Mouse (Mus musculus) liver, embryonic 13.5 days (tissue): ENCODE results near the gene Poc1a. TPM values are rescaled to one million over a fixed set of nuclear protein-coding genes. Genes with fewer than 3 reads are reported as not detected.

Experiments used
- ATAC-seq: fragments of 200-750 bp; cut with Nextera tagmentation; 2 replicates; pipeline ENCODE4 v1.8.0; 2017; ENCODE audit warnings: low read depth, mild to moderate bottlenecking, moderate number of reproducible peaks, moderate library complexity
- DNase-seq: peaks from one replicate; pipeline ENCODE4 v3.0.0; 2022
- H3K27ac ChIP-seq: fragments of 300-500 bp; sonication (generic); 2 replicates; pipeline ENCODE4 v1.5.1; 2015; ENCODE audit warnings: moderate library complexity, mild to moderate bottlenecking, inconsistent platforms
- H3K27me3 ChIP-seq: fragments of 300-500 bp; sonication (generic); 2 replicates; pipeline ENCODE4 v1.6.1; 2015; ENCODE audit warnings: mild to moderate bottlenecking, inconsistent platforms
- H3K36me3 ChIP-seq: fragments of 300-500 bp; sonication (generic); 2 replicates; pipeline ENCODE4 v1.6.1; 2015; ENCODE audit warnings: mild to moderate bottlenecking, inconsistent platforms
- H3K4me1 ChIP-seq: fragments of 300-500 bp; sonication (generic); replicated peaks from 2 replicates; pipeline ENCODE4 v1.6.1; 2015; ENCODE audit warnings: inconsistent platforms
- H3K4me2 ChIP-seq: fragments of 300-500 bp; sonication (generic); 2 replicates; pipeline ENCODE4 v1.6.1; 2015; ENCODE audit warnings: inconsistent platforms, mild to moderate bottlenecking, moderate library complexity
- H3K4me3 ChIP-seq: fragments of 300-500 bp; sonication (generic); replicated peaks from 2 replicates; pipeline ENCODE4 v1.5.1; 2015; ENCODE audit warnings: mild to moderate bottlenecking, inconsistent platforms
- H3K9ac ChIP-seq: fragments of 300-500 bp; sonication (generic); 2 replicates; pipeline ENCODE4 v1.6.1; 2015; ENCODE audit warnings: mild to moderate bottlenecking, inconsistent platforms
- H3K9me3 ChIP-seq: fragments of 300-500 bp; sonication (generic); replicated peaks from 2 replicates; pipeline ENCODE4 v1.6.1; 2016; ENCODE audit warnings: inconsistent platforms
- WGBS: fragments of 180-500 bp; shearing (Covaris S2); methylation state at CpG from one replicate; pipeline ENCODE4 v1.1.7; 2015; ENCODE audit not compliant: insufficient replicate concordance; 5-methylcytosine and 5-hydroxymethylcytosine counted together
- polyA plus RNA-seq: library from polyadenylated mRNA; unstranded; fragments of >200 nt; fragmentation: Nextera tagmentation; extraction: Ambion mirVana; gene quantifications from 2 replicates; pipeline ENCODE4 v1.2.1, GENCODE M21; 2015

Poc1a gene
- polyA plus RNA-seq, 1 experiment from 2014 or later: 27.4 TPM

- ATAC-seq: peak; percentile 19
- H3K36me3 ChIP-seq: peaks cover 17% of the 10 kb centered on the region
- peak; percentile 22 for DNase-seq
- peak overlapping the region; percentile 81 for H3K4me3 ChIP-seq
- H3K9ac ChIP-seq: peak overlapping the region; percentile 89
- peak overlapping the region; percentile 85 for H3K4me2 ChIP-seq
- no peaks in the 10 kb centered on the region for H3K9me3 ChIP-seq
- peak overlapping the region; percentile 67 for H3K27ac ChIP-seq
- H3K27me3 ChIP-seq: no peaks in the 10 kb centered on the region
- under 1% methylated on average over 14 of the region's 14 CpGs for WGBS
- peaks cover 28% of the 10 kb centered on the region for H3K4me1 ChIP-seq
Observed at GRCm38 (mm10) chr9:106280386-106280785, 475 bp upstream of the Poc1a start.

- H3K4me3 ChIP-seq: peak overlapping the region; percentile 81
- DNase-seq: no peak
- peaks cover 31% of the 10 kb centered on the region for H3K36me3 ChIP-seq
- no peaks in the 10 kb centered on the region for H3K9me3 ChIP-seq
- peak overlapping the region; percentile 89 for H3K9ac ChIP-seq
- no peaks in the 10 kb centered on the region for H3K27me3 ChIP-seq
- peak overlapping the region; percentile 85 for H3K4me2 ChIP-seq
- 72% methylated on average over 3 of the region's 3 CpGs for WGBS
- ATAC-seq: no peak
- no peak overlapping the region for H3K27ac ChIP-seq
- H3K4me1 ChIP-seq: peaks cover 24% of the 10 kb centered on the region
Observed at GRCm38 (mm10) chr9:106282024-106282423, 1.2 kb downstream of the Poc1a start.

- H3K4me3 ChIP-seq: no peak overlapping the region
- H3K36me3 ChIP-seq: peaks cover 73% of the 10 kb centered on the region
- no peaks in the 10 kb centered on the region for H3K9me3 ChIP-seq
- H3K27me3 ChIP-seq: no peaks in the 10 kb centered on the region
- H3K27ac ChIP-seq: no peak overlapping the region
- ATAC-seq (no peak), DNase-seq (no peak)
- H3K4me1 ChIP-seq: peaks cover 4% of the 10 kb centered on the region
- no peak overlapping the region for H3K9ac ChIP-seq
- 68% methylated on average over 4 of the region's 4 CpGs for WGBS
- no peak overlapping the region for H3K4me2 ChIP-seq
Observed at GRCm38 (mm10) chr9:106287165-106287564, 6.3 kb downstream of the Poc1a start.

GRCm38 (mm10) chr9:106288864-106289263 lies 8.0 kb downstream of the Poc1a start:
- Histone ChIP-seq H3K4me3 (no peak overlapping the region), H3K27me3 (no peaks in the 10 kb centered on the region), H3K36me3 (peaks cover 73% of the 10 kb centered on the region), H3K27ac (no peak overlapping the region), H3K4me2 (no peak overlapping the region), H3K9ac (no peak overlapping the region), H3K9me3 (no peaks in the 10 kb centered on the region), H3K4me1 (no peaks in the 10 kb centered on the region)
- ATAC-seq (peak; percentile 44; the same call in 1 of the 2 replicates), DNase-seq (peak; percentile 24)
- 28% methylated on average over 3 of the region's 3 CpGs for WGBS

GRCm38 (mm10) chr9:106289841-106290240 lies 9.0 kb downstream of the Poc1a start:
- WGBS: 72% methylated on average over 8 of the region's 8 CpGs
- H3K27me3 ChIP-seq: no peaks in the 10 kb centered on the region
- peaks cover 71% of the 10 kb centered on the region for H3K36me3 ChIP-seq
- no peaks in the 10 kb centered on the region for H3K4me1 ChIP-seq
- no peak overlapping the region for H3K4me3 ChIP-seq
- no peak for DNase-seq
- H3K4me2 ChIP-seq: no peak overlapping the region
- H3K9ac ChIP-seq: no peak overlapping the region
- no peaks in the 10 kb centered on the region for H3K9me3 ChIP-seq
- no peak for ATAC-seq
- H3K27ac ChIP-seq: no peak overlapping the region

- peaks cover 73% of the 10 kb centered on the region for H3K36me3 ChIP-seq
- no peaks in the 10 kb centered on the region for H3K9me3 ChIP-seq
- DNase-seq (no peak), ATAC-seq (no peak)
- no peaks in the 10 kb centered on the region for H3K27me3 ChIP-seq
- WGBS: 79% methylated on average over 17 of the region's 17 CpGs
- no peak overlapping the region for H3K27ac ChIP-seq
- no peak overlapping the region for H3K4me2 ChIP-seq
- no peak overlapping the region for H3K4me3 ChIP-seq
- no peaks in the 10 kb centered on the region for H3K4me1 ChIP-seq
- H3K9ac ChIP-seq: no peak overlapping the region
Observed at GRCm38 (mm10) chr9:106290636-106291122, 9.8 kb downstream of the Poc1a start.

- H3K4me1 ChIP-seq: no peaks in the 10 kb centered on the region
- no peaks in the 10 kb centered on the region for H3K9me3 ChIP-seq
- H3K36me3 ChIP-seq: peaks cover 64% of the 10 kb centered on the region
- DNase-seq: no peak
- no peak overlapping the region for H3K4me2 ChIP-seq
- no peak overlapping the region for H3K9ac ChIP-seq
- WGBS: 83% methylated on average over 14 of the region's 14 CpGs
- H3K27me3 ChIP-seq: no peaks in the 10 kb centered on the region
- no peak overlapping the region for H3K27ac ChIP-seq
- H3K4me3 ChIP-seq: no peak overlapping the region
- ATAC-seq: no peak
Observed at GRCm38 (mm10) chr9:106293569-106294156, 12.8 kb downstream of the Poc1a start.

GRCm38 (mm10) chr9:106296637-106297174 lies 15.8 kb downstream of the Poc1a start:
- no peak for DNase-seq
- WGBS: 64% methylated on average over 6 of the region's 6 CpGs
- Histone ChIP-seq H3K4me1 (0 out of 2 replicates have a peak, but pooled peaks cover 7% of the 10 kb centered on the region), H3K27me3 (no peaks in the 10 kb centered on the region), H3K36me3 (peaks cover 41% of the 10 kb centered on the region), H3K4me2 (no peak overlapping the region), H3K4me3 (no peak overlapping the region), H3K27ac (no peak overlapping the region), H3K9ac (no peak overlapping the region), H3K9me3 (no peaks in the 10 kb centered on the region)
- ATAC-seq: no peak

GRCm38 (mm10) chr9:106300176-106300803 lies 19.4 kb downstream of the Poc1a start:
- DNase-seq (no peak), ATAC-seq (no peak)
- no peak overlapping the region for H3K27ac ChIP-seq
- H3K9me3 ChIP-seq: no peaks in the 10 kb centered on the region
- no peak overlapping the region for H3K4me2 ChIP-seq
- H3K36me3 ChIP-seq: peaks cover 38% of the 10 kb centered on the region
- no peak overlapping the region for H3K9ac ChIP-seq
- H3K27me3 ChIP-seq: no peaks in the 10 kb centered on the region
- peaks cover 34% of the 10 kb centered on the region for H3K4me1 ChIP-seq
- H3K4me3 ChIP-seq: no peak overlapping the region
- 82% methylated on average over 20 of the region's 20 CpGs for WGBS

GRCm38 (mm10) chr9:106300949-106301348 lies 20.1 kb downstream of the Poc1a start:
- H3K27me3 ChIP-seq: no peaks in the 10 kb centered on the region
- H3K4me1 ChIP-seq: peaks cover 39% of the 10 kb centered on the region
- no peak overlapping the region for H3K27ac ChIP-seq
- no peak overlapping the region for H3K4me3 ChIP-seq
- H3K9me3 ChIP-seq: no peaks in the 10 kb centered on the region
- no peak for DNase-seq
- 70% methylated on average over 6 of the region's 6 CpGs for WGBS
- no peak overlapping the region for H3K4me2 ChIP-seq
- ATAC-seq: peak; percentile 54
- no peak overlapping the region for H3K9ac ChIP-seq
- H3K36me3 ChIP-seq: peaks cover 37% of the 10 kb centered on the region

- peaks cover 31% of the 10 kb centered on the region for H3K36me3 ChIP-seq
- H3K9me3 ChIP-seq: no peaks in the 10 kb centered on the region
- no peaks in the 10 kb centered on the region for H3K27me3 ChIP-seq
- H3K4me3 ChIP-seq: no peak overlapping the region
- peaks cover 45% of the 10 kb centered on the region for H3K4me1 ChIP-seq
- ATAC-seq: no peak
- H3K4me2 ChIP-seq: no peak overlapping the region
- no peak overlapping the region for H3K27ac ChIP-seq
- no peak overlapping the region for H3K9ac ChIP-seq
- DNase-seq: no peak
- 74% methylated on average over 10 of the region's 11 CpGs for WGBS
Observed at GRCm38 (mm10) chr9:106301446-106302080, 20.7 kb downstream of the Poc1a start.
